Mouse (Mus musculus): ENCODE measurements at regions not wholly inside any gene's neighbourhood (a gene's known extent, or its start where the extent isn't known, plus 50 kb on each side); places are given as distances from the start of the nearest gene placed in this dataset.

- DNase-seq: no peak
These were observed 56.9 kb downstream of the Klf4 start for GRCm38 (mm10) chr4:55475409-55475808.

GRCm38 (mm10) chr4:55474044-55474788, 58.0 kb downstream of the Klf4 start:
- DNase-seq: no peak

GRCm38 (mm10) chr4:55472649-55473048, 59.6 kb downstream of the Klf4 start:
- no peak for DNase-seq

GRCm38 (mm10) chr4:55470779-55471663, 61.2 kb downstream of the Klf4 start:
- DNase-seq: no peak

- no peak for DNase-seq
These were observed 68.1 kb downstream of the Klf4 start for GRCm38 (mm10) chr4:55464192-55464591.

GRCm38 (mm10) chr4:55461927-55462326, 70.3 kb downstream of the Klf4 start:
- DNase-seq: no peak

- no peak for DNase-seq
These were observed 78.4 kb downstream of the Klf4 start for GRCm38 (mm10) chr4:55453902-55454301.

GRCm38 (mm10) chr4:55452546-55452945, 79.7 kb downstream of the Klf4 start:
- no peak for DNase-seq

- no peak for DNase-seq
These were observed 80.6 kb downstream of the Klf4 start for GRCm38 (mm10) chr4:55451711-55452110.

GRCm38 (mm10) chr4:55451026-55451425, 81.2 kb downstream of the Klf4 start:
- DNase-seq: no peak

- DNase-seq: peak; percentile 25
These were observed 88.8 kb downstream of the Klf4 start for GRCm38 (mm10) chr4:55443489-55443888.

- DNase-seq: no peak
These were observed 90.2 kb downstream of the Klf4 start for GRCm38 (mm10) chr4:55442098-55442497.

All from right cerebral cortex, postnatal 25 days (tissue).